Mouse (Mus musculus) Muller cell, postnatal 12 days (primary cell): ENCODE data around the gene Arrdc1.

ENCODE experiments used
- DNase-seq: peaks from one replicate; pipeline ENCODE4 v3.0.0-alpha.2; 2015; ENCODE audit errors: inconsistent ontology term

Arrdc1 gene

GRCm38 (mm10) chr2:24925284-24925683 is 9.8 kb downstream of the Arrdc1 start:
- no peak for DNase-seq

GRCm38 (mm10) chr2:24923561-24923960 is 11.5 kb downstream of the Arrdc1 start:
- no peak for DNase-seq

GRCm38 (mm10) chr2:24919839-24920175 is 15.2 kb downstream of the Arrdc1 start:
- no peak for DNase-seq

- DNase-seq = peak; percentile 95
Measured at GRCm38 (mm10) chr2:24918930-24919838, 15.9 kb downstream of the Arrdc1 start, which contains the start of gene Ehmt1. Gene Ehmt1 (minus strand): TSS chr2:24919614.

GRCm38 (mm10) chr2:24914762-24915161 is 20.3 kb downstream of the Arrdc1 start:
- peak; percentile 70 for DNase-seq

GRCm38 (mm10) chr2:24912589-24912988 is 22.5 kb downstream of the Arrdc1 start:
- no peak for DNase-seq

- no peak for DNase-seq
Measured at GRCm38 (mm10) chr2:24912189-24912588, 22.9 kb downstream of the Arrdc1 start.

GRCm38 (mm10) chr2:24910481-24910880 is 24.6 kb downstream of the Arrdc1 start:
- no peak for DNase-seq

GRCm38 (mm10) chr2:24905653-24906155 is 29.3 kb downstream of the Arrdc1 start:
- DNase-seq = peak; percentile 59

- DNase-seq = no peak
Measured at GRCm38 (mm10) chr2:24904823-24905652, 30.0 kb downstream of the Arrdc1 start.

GRCm38 (mm10) chr2:24902999-24903398 is 32.1 kb downstream of the Arrdc1 start:
- DNase-seq = no peak

GRCm38 (mm10) chr2:24901055-24901454 is 34.0 kb downstream of the Arrdc1 start:
- peak; percentile 51 for DNase-seq

GRCm38 (mm10) chr2:24899292-24899691 is 35.8 kb downstream of the Arrdc1 start:
- DNase-seq = no peak

GRCm38 (mm10) chr2:24896761-24897160 is 38.3 kb downstream of the Arrdc1 start:
- no peak for DNase-seq

- DNase-seq = no peak
Measured at GRCm38 (mm10) chr2:24894211-24894610, 40.8 kb downstream of the Arrdc1 start.

- no peak for DNase-seq
Measured at GRCm38 (mm10) chr2:24892318-24892717, 42.7 kb downstream of the Arrdc1 start.

GRCm38 (mm10) chr2:24890541-24891447 is 44.3 kb downstream of the Arrdc1 start:
- no peak for DNase-seq

- peak; percentile 47 for DNase-seq
Measured at GRCm38 (mm10) chr2:24888895-24889294, 46.2 kb downstream of the Arrdc1 start.

- no peak for DNase-seq
Measured at GRCm38 (mm10) chr2:24880686-24881085, 54.4 kb downstream of the Arrdc1 start.
